Mouse (Mus musculus) megakaryocyte, embryonic 14.5 days (primary cell): ENCODE results near the gene Rnf167.

Experiments used
- FLI1 ChIP-seq: IDR thresholded peaks from 2 replicates; pipeline ENCODE4 v1.6.1; 2012; ENCODE audit warnings: low read length, inconsistent platforms, mixed read lengths
- GATA1 ChIP-seq: IDR thresholded peaks from 3 replicates; pipeline ENCODE4 v1.6.1; 2012; ENCODE audit warnings: mixed read lengths, low read length, inconsistent platforms, borderline replicate concordance

GRCm38 (mm10) chr11:70655571-70656455 is 8.8 kb downstream of the Rnf167 start:
- TF ChIP-seq GATA1 (no peak), FLI1 (no peak)
